In the genomic region with DNA sequence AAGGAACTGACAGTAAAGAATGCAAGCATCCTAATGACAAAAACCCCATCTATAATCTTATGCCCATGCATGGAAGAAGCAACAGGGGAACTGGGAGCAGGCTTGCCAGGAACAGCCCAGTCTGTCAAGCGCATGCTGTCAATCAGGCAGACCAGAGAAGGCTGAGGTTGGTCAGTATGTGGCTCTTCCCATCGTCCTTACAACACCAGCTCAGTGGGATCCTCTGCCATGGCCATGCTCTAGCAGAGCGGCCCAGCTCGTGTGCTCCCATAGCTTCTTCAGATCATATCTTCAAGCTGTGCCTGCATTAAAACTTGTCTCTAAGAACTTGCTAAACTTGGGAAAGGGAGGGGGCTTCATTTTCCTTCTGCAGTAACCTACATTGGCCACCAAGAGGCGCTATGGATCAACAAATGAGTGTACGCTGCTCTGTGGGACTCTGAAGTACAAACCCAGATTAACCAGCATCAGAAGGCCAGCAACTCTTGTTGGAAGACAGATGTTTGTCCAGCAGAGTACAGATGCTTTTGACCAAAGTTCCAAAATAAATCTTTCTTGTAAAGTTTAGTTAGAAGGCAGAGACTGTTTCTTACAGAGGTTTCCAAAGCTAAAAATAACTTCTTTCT, we compare ENCODE assay signal across 9 mouse cellular contexts.
DNase-seq lines count a peak whose midpoint lies in the region; ATAC-seq and TF ChIP-seq lines count a peak whose summit lies in the region.
"Had no signal": no experiment of that assay in that cellular context is flagged by ENCODE, and none has a peak within 500 bp of the region (broad histone marks: within the 10 kb centered on the region; RNA-seq: fewer than 3 reads in every experiment).

No protein-coding gene starts in this region.

- H3K4me1 ChIP-seq in embryonic facial prominence, embryonic 15.5 days, result peaks cover 9% of the 10 kb centered on the region
- H3K4me1 ChIP-seq in limb, embryonic 15.5 days, result peaks cover 18% of the 10 kb centered on the region

- no peaks in the 10 kb centered on the region for H3K9me3 ChIP-seq in embryonic facial prominence, embryonic 15.5 days (replicated peaks)
- no peaks in the 10 kb centered on the region for H3K9me3 ChIP-seq in limb, embryonic 15.5 days
- H3K9me3 ChIP-seq: neural tube, embryonic 13.5 days had no signal

- H3K27ac ChIP-seq in layer of hippocampus, adult 2 months, result no peak overlapping the region
- H3K27ac ChIP-seq in embryonic facial prominence, embryonic 15.5 days (replicated peaks), result no peak overlapping the region
- H3K27ac ChIP-seq in limb, embryonic 15.5 days, result peak overlapping the region; percentile 54; the same call in 1 of the 2 replicates
- H3K27ac ChIP-seq: neural tube, embryonic 13.5 days had no signal

- DNase-seq in layer of hippocampus, adult 2 months (ENCODE audit: low spot score in 2 of 2), result peak in 1 of 2 experiments; percentile 36
- no peak for DNase-seq in layer of hippocampus, adult 9-11 months
- DNase-seq in Muller cell, postnatal 12 days (ENCODE audit: inconsistent ontology term), result peak; percentile 57
- DNase-seq in retina, postnatal 1 day, result peak; percentile 84

- 0 out of 2 replicates have a peak, but pooled peaks have one; percentile 47 for ATAC-seq in embryonic facial prominence, embryonic 15.5 days (ENCODE audit: insufficient number of reproducible peaks, low FRiP score, low TSS enrichment, low read depth)
- ATAC-seq in inflammation-experienced regulatory T-cells, adult 6 months, result peak; percentile 61
- ATAC-seq in limb, embryonic 15.5 days (ENCODE audit: insufficient number of reproducible peaks, low FRiP score, low TSS enrichment, low read depth), result no peak
- no peak for ATAC-seq in megakaryocyte, adult 5-6 weeks (ENCODE audit: poor library complexity, severe bottlenecking)

- no peaks in the 10 kb centered on the region for H3K27me3 ChIP-seq in embryonic facial prominence, embryonic 15.5 days
- H3K27me3 ChIP-seq in limb, embryonic 15.5 days, result no peaks in the 10 kb centered on the region

- H3K36me3 ChIP-seq in embryonic facial prominence, embryonic 15.5 days, result no peaks in the 10 kb centered on the region
- no peaks in the 10 kb centered on the region for H3K36me3 ChIP-seq in limb, embryonic 15.5 days
- H3K36me3 ChIP-seq: neural tube, embryonic 13.5 days had no signal

- no peak overlapping the region for H3K9ac ChIP-seq in embryonic facial prominence, embryonic 15.5 days
- no peak overlapping the region for H3K9ac ChIP-seq in limb, embryonic 15.5 days
- H3K9ac ChIP-seq: neural tube, embryonic 13.5 days had no signal

- 29% methylated on average over 6 of the region's 6 CpGs for WGBS in embryonic facial prominence, embryonic 15.5 days
- 25% methylated on average over 6 of the region's 6 CpGs for WGBS in limb, embryonic 15.5 days

- no peak overlapping the region for H3K4me3 ChIP-seq in layer of hippocampus, adult 2 months
- H3K4me3 ChIP-seq in embryonic facial prominence, embryonic 15.5 days (replicated peaks), result no peak overlapping the region
- H3K4me3 ChIP-seq in limb, embryonic 15.5 days, result no peak overlapping the region
- H3K4me3 ChIP-seq: neural tube, embryonic 13.5 days had no signal

- H3K4me2 ChIP-seq in embryonic facial prominence, embryonic 15.5 days (replicated peaks), result no peak overlapping the region
- H3K4me2 ChIP-seq in limb, embryonic 15.5 days, result no peak overlapping the region
- H3K4me2 ChIP-seq: neural tube, embryonic 13.5 days had no signal

- peak; percentile 94 for TF ChIP-seq CTCF in layer of hippocampus, adult 2 months (conservative IDR thresholded peaks at IDR 0.05)

Comparison
In these comparisons a context has a peak if more than half of its experiments do, and no peak if none do; other contexts are left out.
1. ATAC-seq: peak in embryonic facial prominence, embryonic 15.5 days (single experiment) and inflammation-experienced regulatory T-cells, adult 6 months (single experiment); none in limb, embryonic 15.5 days (single experiment) and megakaryocyte, adult 5-6 weeks (single experiment).